Mouse (Mus musculus) layer of hippocampus, adult 18-20 months (tissue): ENCODE results near the gene Igf1. TPM values are rescaled to one million over a fixed set of nuclear protein-coding genes. Genes with fewer than 3 reads are reported as not detected.

Experiments used
- total RNA-seq, 2 experiments: library from RNA; stranded (reverse); gene quantifications; 2 replicates each; pipeline ENCODE4 v1.2.3; 2021

The Igf1 gene
- total RNA-seq, 2 experiments from 2014 or later = 5.8 to 6.2 TPM

Other genes starting within 250 kb of the Igf1 start
- 1 to 10 TPM in 1 of 2 experiments, under 1 TPM in 1; 0.46 to 1.5 TPM for gene Pmch, start 232.8 kb downstream of the Igf1 start, total RNA-seq